In genomic region chr2:118199867-118200266, GRCm38 (mm10) we compare ENCODE assay signal across 9 mouse cellular contexts. TPM values are rescaled to one million over a fixed set of nuclear protein-coding genes. Genes with fewer than 3 reads are reported as not detected.
DNase-seq lines count a peak whose midpoint lies in the region; ATAC-seq and TF ChIP-seq lines count a peak whose summit lies in the region.
"Had no signal": no experiment of that assay in that cellular context is flagged by ENCODE, and none has a peak within 500 bp of the region (broad histone marks: within the 10 kb centered on the region; RNA-seq: fewer than 3 reads in every experiment).

No protein-coding gene starts in this region.

- H3K9ac ChIP-seq in heart, embryonic 12.5 days = no peak overlapping the region
- no peak overlapping the region for H3K9ac ChIP-seq in midbrain, embryonic 13.5 days (replicated peaks)
- H3K9ac ChIP-seq: stomach, embryonic 15.5 days had no signal

- intact Hi-C loops in left cerebral cortex, adult 2 months (cut with DNase I) = loop anchor here (2.0 to 5.0 kb wide), 2 partner anchors 41 to 658 kb away; no protein-coding TSS in a partner anchor

- peaks cover 9% of the 10 kb centered on the region for H3K4me1 ChIP-seq in heart, embryonic 12.5 days (replicated peaks)
- H3K4me1 ChIP-seq in midbrain, embryonic 13.5 days (replicated peaks) = peaks cover 31% of the 10 kb centered on the region
- H3K4me1 ChIP-seq: stomach, embryonic 15.5 days had no signal

- WGBS in heart, embryonic 12.5 days = 9% methylated on average over 5 of the region's 5 CpGs
- 10% methylated on average over 5 of the region's 5 CpGs for WGBS in midbrain, embryonic 13.5 days

- H3K27me3 ChIP-seq in heart, embryonic 12.5 days (replicated peaks) = peaks cover 18% of the 10 kb centered on the region
- no peaks in the 10 kb centered on the region for H3K27me3 ChIP-seq in midbrain, embryonic 13.5 days
- H3K27me3 ChIP-seq: stomach, embryonic 15.5 days had no signal

- 0 out of 2 replicates have a peak, but pooled peaks cover 3% of the 10 kb centered on the region for H3K9me3 ChIP-seq in heart, embryonic 12.5 days (replicated peaks)
- no peaks in the 10 kb centered on the region for H3K9me3 ChIP-seq in midbrain, embryonic 13.5 days
- H3K9me3 ChIP-seq: stomach, embryonic 15.5 days had no signal

- H3K4me2 ChIP-seq in heart, embryonic 12.5 days = no peak overlapping the region
- H3K4me2 ChIP-seq in midbrain, embryonic 13.5 days (replicated peaks) = no peak overlapping the region
- H3K4me2 ChIP-seq: stomach, embryonic 15.5 days had no signal

- no peak overlapping the region for H3K27ac ChIP-seq in heart, embryonic 12.5 days (ENCODE audit: poor library complexity, severe bottlenecking)
- H3K27ac ChIP-seq in left cerebral cortex, adult 2 months = no peak overlapping the region
- no peak overlapping the region for H3K27ac ChIP-seq in midbrain, embryonic 13.5 days
- H3K27ac ChIP-seq: stomach, embryonic 15.5 days had no signal

- peak; percentile 92 for DNase-seq in heart, adult 11 months
- peak; percentile 60 for DNase-seq in cerebellum, adult 9-10 months
- peak; percentile 63 to 89 for DNase-seq in frontal cortex, adult 2 months (ENCODE audit: extremely low spot score in 1 of 2, low spot score in 1 of 2)
- DNase-seq in induced T-regulatory cell, adult 2 months (ENCODE audit: low read depth) = peak; percentile 70
- peak; percentile 75 to 82 for DNase-seq in left cerebral cortex, adult 2 months (ENCODE audit: extremely low spot score in 1 of 2, low spot score in 2 of 2)
- peak; percentile 46 to 81 for DNase-seq in spleen, postnatal 10 days (ENCODE audit: low spot score in 2 of 2)

- H3K36me3 ChIP-seq in heart, embryonic 12.5 days = no peaks in the 10 kb centered on the region
- H3K36me3 ChIP-seq in midbrain, embryonic 13.5 days = no peaks in the 10 kb centered on the region
- H3K36me3 ChIP-seq: stomach, embryonic 15.5 days had no signal

- H3K4me3 ChIP-seq in heart, embryonic 12.5 days = no peak overlapping the region
- H3K4me3 ChIP-seq in left cerebral cortex, adult 2 months = no peak overlapping the region
- no peak overlapping the region for H3K4me3 ChIP-seq in midbrain, embryonic 13.5 days (replicated peaks)
- H3K4me3 ChIP-seq: stomach, embryonic 15.5 days had no signal

- peak; percentile 98 for TF ChIP-seq CTCF in left cerebral cortex, adult 2 months (IDR thresholded peaks at IDR 0.05)

- no peak for ATAC-seq in heart, embryonic 12.5 days (ENCODE audit: insufficient number of reproducible peaks, low FRiP score)
- ATAC-seq in midbrain, embryonic 13.5 days = peak; percentile 41; the same call in 1 of the 2 replicates

RNA-seq across cellular contexts. Expression of gene Fsip1, which starts 56.9 kb away (rescaled TPM):
- 0.23 TPM in 1 of 2 replicates, not detected in the other for polyA plus RNA-seq in heart, embryonic 12.5 days (2016; fragmentation: Nextera tagmentation; extraction: Ambion mirVana)
- polyA plus RNA-seq in frontal cortex, adult 2 months (2012; rRNA removed) = 0.50 and 0.80 TPM in 2 replicates
- total RNA-seq in left cerebral cortex, adult 2 months (2021) = under 1 TPM; 0.45 to 0.58 TPM
- 1.6 and 2.2 TPM in 2 replicates for polyA plus RNA-seq in midbrain, embryonic 13.5 days (2015; fragmentation: Nextera tagmentation; extraction: Ambion mirVana)
